Mouse (Mus musculus) 3T3-L1 (cell line): ENCODE measurements around the gene Ethe1.
A peak's percentile ranks its signal among the peaks of the same experiment; 100 is the strongest.

Experiments
- DNase-seq: peaks from one replicate; pipeline ENCODE4 v3.0.0-alpha.2; 2015; ENCODE audit warnings: low read depth, low spot score

The Ethe1 gene

GRCm38 (mm10) chr7:24574224-24574796 lies 13.0 kb upstream of the Ethe1 start:
- DNase-seq: peak; percentile 49

GRCm38 (mm10) chr7:24577811-24578210 lies 9.5 kb upstream of the Ethe1 start:
- no peak for DNase-seq

GRCm38 (mm10) chr7:24584876-24585275 lies 2.5 kb upstream of the Ethe1 start:
- DNase-seq: no peak

GRCm38 (mm10) chr7:24585995-24586394 lies 1.3 kb upstream of the Ethe1 start:
- DNase-seq: no peak

DNA sequence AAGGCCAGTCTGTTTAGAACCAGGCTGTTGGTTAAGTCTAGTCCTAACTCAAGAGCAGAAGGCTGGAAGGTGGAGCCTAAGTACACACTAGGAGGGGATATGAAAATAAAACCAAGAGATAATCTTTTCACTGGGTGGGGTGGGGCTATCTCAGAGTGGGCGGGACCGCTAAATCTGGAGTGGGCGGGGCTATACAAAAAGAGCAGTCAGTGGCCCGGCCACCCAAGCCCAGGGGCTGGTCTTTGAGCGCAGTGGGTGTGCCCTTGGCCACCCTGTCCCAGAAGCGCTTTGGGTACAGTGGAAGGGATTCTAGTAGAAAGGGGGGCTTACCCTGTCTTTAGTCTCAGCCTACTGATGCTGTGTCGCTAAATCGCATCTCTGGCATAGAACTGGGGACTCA lies 515 bp upstream of the Ethe1 start:
- DNase-seq: no peak

DNA sequence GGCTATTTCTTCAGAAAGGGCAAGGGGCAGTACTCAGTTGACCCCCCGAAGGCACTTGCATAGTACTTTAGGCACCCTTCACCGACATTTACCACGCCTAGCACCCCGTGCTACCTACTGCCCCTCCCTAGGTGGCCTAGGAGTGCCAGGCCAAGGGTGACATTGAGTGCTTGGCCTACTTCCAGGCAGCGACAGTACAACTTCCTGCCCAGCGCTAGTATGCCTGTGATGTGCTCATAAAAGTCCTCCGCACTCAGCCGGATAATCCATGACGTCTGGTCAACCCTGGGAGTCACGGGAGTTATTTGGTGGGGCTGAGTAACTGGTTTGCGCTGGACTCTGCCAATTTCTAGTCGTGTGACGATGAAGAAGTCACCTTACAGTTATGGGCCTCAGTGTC lies 993 bp downstream of the Ethe1 start:
- DNase-seq: no peak

DNA sequence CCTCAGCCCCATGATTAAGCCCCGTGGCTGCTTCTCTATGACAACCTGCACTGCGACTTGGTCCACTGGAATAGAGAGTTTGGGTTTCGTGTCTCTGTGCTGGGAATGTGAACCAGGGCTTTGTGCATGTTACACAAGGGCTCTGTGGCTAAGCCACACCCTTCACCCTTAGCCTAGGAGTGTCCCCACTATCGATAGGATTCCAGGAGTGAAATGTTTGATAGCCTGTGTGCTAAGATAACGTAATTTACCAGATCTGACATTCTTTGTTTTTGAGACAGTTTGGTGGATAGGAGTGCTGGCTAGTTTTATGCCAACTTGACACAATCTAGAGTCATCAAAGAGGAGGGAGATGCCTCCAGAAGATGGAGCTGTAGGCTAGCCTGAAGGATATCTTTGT lies 4.4 kb downstream of the Ethe1 start:
- DNase-seq: no peak

DNA sequence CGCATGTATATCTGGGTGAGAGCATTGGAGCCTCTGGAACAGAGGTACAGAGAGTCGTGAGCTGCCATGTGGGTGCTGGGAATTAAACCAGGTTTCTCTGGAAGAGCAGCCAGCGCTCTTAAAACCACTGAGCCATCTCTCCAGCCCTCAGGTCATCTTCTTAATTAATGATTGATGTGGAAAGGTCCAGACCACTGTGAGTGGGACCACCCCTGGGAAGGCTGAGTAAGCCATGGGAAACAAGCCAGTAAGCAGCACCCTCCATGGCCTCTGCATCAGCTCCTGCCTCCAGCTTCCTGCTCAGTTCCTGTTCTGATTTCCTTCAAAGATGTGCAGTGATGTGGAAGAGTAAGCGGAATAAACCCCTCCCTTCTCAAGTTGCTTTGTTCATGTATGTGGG lies 4.8 kb downstream of the Ethe1 start:
- DNase-seq: no peak

- no peak for DNase-seq
These were observed 5.4 kb downstream of the Ethe1 start for GRCm38 (mm10) chr7:24592781-24593180.

GRCm38 (mm10) chr7:24593621-24594308 lies 6.4 kb downstream of the Ethe1 start:
- peak; percentile 50 for DNase-seq

GRCm38 (mm10) chr7:24594309-24594803 lies 7.0 kb downstream of the Ethe1 start:
- no peak for DNase-seq

DNA sequence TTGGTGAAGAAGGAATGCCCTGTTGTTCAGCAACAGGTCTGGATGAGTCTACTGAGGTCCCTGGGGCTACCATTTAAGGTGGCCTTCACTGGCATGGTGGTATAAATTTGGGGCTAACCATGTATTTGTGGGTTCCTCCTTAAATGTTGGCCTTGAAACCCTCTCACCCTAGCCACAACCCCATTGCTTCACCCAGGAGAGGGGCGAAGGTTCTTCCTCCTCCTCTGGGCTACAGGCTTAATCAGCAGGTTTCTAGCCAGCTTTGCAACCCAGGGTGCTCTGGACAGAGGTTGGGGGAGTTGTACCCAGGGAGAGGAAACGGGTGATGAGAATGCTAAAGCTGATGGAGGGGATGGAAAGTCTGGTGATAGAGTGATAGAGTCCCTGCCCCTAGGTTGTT lies 8.1 kb downstream of the Ethe1 start:
- no peak for DNase-seq

DNA sequence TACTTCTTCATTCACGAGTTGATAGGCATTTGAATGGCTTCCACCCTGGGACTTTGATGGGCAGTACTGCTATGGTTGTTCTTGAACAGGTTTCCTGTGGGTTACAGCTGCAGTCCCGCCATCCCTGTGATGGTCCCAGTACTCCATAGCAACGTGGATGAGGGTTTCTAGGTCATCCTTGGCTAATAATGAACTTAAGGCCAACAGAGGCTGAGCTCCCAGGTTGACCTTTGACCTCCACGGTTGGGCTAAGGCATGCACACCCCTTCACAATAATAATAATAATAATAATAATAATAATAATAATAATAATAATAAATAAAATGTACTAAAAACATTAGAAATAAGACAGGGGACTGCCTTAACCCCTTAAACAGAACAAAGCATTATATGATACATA lies 10.8 kb downstream of the Ethe1 start:
- no peak for DNase-seq

DNA sequence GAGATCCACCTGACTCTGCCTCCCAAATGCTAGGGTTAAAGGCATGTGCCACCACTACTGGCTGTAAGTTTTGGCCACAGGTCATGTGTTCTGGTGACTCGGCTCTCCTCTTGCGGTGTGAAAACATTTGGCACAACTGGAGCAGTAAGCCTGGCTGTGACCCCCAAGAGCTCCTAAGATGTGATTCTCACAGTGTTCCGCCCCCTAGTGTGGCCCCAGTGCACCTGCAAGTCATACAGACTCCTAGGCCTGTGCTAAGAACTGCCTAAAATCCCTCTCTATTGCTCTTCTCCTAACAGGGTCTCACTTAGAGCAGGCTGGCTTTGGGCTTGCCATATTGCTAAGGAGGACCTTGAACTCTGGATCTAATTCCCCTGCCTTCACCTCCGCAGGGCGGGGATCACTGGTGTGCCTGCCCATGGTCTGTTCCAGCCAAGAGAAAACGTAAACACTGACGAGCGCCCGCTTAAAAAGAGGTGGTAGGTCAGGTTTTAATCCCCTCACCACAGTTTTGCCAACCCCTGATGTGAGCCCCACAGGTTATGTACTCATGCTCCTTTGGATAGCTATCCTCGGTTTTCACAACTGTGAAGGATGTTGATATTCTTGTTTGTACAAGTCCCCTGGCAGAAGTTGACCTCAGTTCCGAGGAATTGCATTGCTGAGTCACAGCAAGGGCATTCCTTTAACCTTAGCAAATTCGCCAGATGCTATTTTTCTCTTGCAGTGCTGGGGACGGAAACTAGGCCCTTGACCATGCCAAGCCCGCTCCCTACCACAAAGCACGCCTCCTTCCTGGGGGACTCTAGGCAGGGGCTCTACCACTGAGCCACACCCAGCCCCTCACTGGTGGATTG lies 12.1 kb downstream of the Ethe1 start:
- DNase-seq: peak; percentile 65

DNA sequence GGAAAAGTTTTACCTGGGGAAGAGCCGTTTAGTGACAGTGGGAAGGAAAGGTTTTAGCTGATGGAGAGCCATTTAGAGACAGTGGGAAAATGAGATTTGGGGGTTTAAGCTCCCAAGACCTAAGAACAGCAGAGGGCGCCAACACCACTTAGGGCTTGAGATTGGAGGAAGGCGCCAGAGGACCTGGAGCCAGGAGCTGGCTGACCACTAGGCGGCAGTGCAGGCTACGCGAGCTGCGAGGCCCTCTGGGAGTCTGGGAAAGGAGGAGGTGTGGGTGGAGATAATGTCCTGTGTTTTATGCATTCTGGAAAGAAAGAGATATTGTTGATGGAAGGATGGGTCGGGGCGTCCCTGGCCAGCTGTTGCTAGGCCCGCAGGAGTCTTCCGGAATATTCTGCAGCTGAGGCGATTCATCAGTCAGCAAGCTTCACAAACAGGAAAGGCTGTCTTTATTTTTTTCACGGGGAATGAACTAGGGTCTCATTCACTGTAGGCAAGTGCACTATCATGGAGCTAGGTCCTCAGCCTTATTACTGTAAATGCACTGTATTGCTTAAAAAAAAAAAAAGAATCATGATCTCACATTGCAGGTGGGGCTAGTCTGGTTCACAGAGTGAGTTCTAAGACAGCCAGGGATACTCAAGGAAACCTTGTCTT lies 13.7 kb downstream of the Ethe1 start:
- peak; percentile 85 for DNase-seq

DNA sequence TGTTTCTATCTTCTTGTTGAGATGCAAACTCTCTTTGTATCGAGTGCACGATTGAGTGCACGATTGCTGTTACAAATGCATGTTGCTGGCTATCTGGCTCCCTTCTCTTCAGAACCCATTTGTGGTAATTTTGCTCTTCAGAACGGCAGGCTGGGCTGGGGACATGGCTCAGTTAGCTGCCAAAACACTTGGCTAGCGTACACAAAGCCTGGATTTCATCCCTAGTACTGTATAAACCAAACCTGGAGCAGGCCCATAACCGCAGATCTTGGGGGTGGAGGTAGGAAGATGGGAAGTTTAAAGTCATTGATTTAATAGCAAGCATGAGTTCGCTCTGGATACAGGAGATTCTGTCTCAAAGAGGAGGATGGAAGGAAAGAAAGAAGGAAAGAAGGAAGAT lies 18.2 kb downstream of the Ethe1 start:
- DNase-seq: no peak

DNA sequence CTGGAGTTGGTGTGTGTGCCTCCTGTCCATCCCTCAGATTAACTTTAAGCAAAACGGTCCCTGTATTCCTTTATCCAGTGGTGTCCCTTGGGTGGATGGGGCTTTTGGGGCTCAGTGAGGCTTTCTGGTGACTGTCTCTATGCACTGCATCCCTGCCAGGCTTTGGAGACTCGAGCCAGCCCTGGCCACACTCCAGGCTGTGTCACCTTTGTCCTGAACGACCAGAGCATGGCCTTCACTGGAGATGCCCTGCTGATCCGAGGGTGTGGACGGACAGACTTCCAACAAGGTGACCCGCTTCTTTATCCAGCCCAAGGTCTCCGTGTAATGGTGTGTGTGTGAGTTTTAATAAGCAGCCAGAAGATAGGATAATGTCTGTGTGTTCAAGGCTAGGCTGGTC lies 18.7 kb downstream of the Ethe1 start:
- no peak for DNase-seq

- DNase-seq: peak; percentile 45
These were observed 20.7 kb downstream of the Ethe1 start for GRCm38 (mm10) chr7:24608017-24608416.

- DNase-seq: no peak
These were observed 21.2 kb downstream of the Ethe1 start for GRCm38 (mm10) chr7:24608561-24608960.

DNA sequence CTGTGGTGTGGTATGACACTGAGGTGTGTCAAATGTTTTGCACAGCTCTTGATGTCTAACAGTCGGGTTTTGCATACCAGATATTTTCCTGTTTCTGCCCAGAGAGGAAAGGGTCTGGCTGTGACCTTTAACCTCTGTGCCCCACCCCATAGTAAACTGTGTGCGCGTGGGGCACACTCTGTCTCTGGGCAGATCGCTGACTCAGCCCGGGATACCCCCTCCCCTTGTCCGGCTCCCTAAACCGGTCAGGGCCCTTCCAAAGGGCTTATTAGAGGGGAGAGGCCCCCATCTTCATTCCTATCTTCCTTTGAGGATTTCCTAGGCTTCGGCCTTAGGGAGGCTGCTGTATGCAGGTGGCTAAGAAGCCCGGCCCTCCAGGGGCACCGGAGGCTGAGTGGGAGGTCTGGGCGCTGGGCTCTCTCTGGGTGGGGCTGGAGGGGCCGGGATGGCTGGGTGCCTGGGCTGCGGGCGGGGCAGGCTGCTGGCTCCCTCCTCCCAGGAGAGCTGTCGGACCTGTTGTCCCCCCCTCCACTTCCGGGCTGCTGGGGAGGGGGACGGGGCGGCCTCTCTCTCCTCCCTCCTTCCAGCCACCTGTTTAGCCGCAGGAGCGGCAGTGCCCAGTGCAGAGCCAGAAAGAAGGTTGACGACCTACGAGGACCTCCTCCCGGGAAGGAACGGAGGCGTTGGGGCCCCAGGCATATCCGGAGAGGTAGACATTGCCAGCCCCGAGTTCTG lies 23.0 kb downstream of the Ethe1 start, which contains the start of gene Phldb3:
TSS of gene Phldb3 (plus strand) at position 620 of the 735 bp plus-strand sequence.
- DNase-seq: no peak

DNA sequence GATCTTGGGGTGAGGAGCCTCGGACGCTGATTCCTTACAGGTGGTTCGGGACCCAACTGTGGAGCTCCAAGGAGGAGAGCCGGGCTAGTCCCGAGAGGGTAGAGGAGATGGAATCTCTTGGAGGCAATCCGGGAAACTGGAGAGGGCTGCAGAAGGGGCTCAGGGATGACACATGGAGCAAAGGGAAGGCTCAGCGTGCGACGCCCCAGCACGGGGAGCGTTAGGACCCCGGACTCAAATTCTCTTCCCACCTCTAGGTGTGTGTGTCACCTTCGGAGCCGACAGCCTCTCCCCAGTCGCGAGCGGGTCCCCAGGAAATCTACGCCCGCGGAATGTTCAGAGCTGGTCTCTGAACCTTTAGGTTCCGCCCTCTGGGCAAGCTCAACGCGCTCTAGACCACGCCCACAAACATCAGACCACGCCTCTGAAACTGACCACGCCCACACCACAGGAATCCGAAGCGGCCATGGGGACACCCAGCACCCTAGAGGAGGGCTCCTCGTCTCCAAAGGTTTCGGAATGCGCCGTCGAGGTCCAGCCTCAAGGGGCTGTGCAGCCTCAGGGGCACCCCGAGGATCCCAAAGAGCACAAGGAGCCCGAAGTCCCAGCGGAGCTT lies 23.6 kb downstream of the Ethe1 start:
- peak; percentile 58 for DNase-seq
